Mouse (Mus musculus): ENCODE measurements around the gene Negr1. TPM values are rescaled to one million over a fixed set of nuclear protein-coding genes. Genes with fewer than 3 reads are reported as not detected.

Gene Negr1
- total RNA-seq (2022) = 100 to 1,000 TPM; 104 to 148 (median 114) TPM

DNA sequence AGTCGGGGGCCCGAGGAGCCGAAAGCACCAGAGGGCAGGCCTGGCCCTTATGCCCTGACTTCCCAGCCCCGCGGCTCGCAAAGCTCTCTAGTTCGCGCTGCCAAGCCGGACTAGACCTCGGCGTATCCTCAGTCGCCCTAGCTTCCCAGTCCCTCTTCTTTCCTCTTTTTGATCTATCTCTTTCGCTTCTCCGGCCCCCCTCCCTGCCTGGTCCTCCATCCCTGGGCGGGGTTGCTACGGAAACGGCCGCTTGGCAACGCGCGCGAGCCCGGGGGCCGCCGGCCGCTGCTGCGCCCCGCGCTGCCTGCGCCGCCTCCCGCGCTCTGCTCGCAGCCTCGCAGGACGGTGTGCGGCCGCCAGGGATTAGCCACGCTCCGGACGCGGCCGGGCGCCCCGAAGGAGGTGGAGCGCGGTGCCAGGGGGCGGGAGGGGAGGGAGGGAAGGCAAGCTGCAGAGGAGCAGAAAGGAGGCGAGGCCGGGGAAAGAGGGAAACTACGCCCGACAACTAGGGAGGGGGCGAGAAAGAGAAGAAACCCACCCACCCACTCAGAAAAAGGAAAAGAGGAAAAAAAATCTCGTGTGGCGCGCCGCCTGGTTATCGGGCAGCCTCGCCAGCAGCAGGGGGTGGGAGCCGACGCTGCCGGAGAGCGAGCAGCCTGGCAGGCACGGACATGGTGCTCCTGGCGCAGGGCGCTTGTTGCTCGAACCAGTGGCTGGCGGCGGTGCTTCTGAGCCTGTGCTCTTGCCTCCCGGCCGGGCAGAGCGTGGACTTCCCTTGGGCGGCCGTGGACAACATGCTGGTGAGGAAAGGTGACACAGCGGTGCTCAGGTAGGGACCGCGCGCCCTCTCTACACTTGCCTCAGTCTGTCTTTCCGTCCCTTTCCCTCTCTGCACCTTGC is at the start of gene Negr1:
Gene Negr1 (plus strand): TSS at position 271 of the 900 bp plus-strand sequence.
- peak; percentile 81 to 82 for DNase-seq (ENCODE audit: low spot score in 2 of 2)

DNA sequence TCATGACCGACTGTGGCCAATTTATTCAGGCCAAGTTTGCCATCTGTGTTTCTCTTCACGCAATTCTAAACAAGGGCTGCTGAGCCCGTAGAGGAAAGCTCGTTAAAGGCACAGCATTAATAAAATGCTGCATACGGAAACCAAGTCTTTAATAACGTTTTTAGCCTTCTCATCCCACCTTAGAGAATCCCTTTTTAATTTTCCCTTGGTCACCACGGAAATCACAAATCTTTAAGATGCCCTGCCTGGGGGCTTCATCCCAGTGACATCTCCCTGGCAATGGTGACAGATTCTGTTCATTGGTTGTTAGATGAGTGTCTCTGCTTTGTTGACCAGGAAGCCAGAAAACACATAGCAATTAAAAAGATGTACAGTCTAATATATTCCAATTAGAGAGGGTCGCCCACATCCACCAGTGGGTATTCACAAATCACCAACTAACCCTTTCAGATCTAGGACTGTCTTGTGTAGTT is 35.1 kb upstream of the Negr1 start:
- DNase-seq (ENCODE audit: low spot score in 2 of 2) = no peak

DNA sequence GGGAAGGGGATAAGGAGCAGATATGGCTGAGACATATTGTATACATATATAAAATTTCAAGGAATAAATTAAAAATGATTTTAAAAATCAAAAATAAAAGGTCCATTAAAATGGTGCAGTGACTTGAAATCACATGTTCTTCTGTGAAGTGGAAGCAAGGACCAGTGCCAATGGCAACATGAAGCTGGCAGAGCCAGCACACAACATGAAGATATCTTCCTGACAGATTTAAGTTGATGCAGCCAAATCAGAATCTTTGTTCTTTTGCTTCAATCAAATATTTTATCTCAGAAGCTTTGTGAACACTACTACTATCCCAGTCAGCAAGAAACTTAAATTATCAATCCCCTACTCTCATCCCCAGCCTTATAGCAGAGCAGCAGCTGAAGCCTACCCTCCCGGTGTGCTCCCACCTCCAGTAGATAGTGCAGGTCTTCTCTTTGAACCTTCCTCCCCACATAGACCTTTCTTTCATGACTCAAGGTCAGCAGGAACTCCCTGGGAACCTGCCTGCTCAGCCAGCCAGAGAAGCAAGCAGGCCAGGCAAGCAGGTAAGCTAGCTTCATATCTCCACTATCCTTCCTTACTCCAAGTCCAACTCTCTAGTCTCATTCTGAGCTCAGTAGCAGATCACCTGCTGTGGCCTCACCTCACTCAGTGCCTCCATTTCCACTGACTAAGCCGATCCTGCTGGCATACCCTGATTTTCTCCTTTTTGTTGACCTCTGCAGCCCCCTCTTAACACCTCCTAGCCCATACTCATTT is 34.2 kb upstream of the Negr1 start:
- no peak for DNase-seq (ENCODE audit: low spot score in 2 of 2)

DNA sequence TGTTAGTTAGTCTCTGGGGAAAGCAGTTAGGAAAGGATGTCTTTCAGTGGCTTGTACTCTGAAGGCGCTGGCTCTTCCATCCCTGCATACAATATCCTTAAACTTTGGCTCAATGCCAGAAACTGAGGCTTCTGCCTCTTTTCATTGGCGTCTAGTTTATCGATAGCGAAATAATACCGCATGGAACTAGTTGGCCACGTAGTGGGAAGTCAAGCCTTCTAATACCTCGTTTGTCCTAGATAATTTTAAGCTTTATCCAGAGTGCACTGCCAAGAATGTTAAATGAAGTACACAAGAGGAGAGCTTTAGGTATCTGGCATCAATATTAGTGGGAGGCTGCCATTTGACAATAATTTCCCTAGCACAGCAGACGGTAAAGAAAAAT is 2.2 kb upstream of the Negr1 start:
- peak; percentile 27 to 33 for DNase-seq (ENCODE audit: low spot score in 2 of 2)

DNA sequence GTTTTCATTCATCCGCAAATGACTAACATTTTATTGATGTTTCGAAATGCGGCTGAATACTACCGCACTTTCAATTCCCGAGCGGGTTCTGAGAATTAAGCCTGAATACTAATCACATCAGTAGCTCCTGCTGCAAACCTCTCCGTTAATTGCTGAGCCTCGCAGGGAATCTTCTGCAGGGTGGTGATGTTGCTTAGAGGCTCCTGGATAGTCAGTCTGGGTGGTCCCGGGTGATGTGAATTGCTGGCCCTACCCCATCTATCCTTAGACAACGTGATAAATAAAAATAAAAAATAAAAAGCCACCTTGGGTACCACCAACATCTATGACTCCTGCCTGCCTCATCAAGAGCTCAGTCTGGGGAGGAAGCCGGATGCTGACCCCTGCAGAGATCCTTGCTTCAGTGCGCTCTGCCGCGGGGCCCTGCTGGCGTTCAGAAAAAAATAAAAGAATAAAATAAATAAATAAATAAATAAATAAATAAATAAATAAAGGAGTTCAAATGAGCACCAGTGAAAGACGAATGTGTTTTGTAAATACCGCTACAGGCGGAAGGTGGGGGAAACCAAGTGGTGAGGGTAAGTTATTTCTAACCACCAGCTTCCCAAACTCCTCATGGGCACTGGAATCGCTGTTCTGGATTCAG is 1.6 kb upstream of the Negr1 start:
- peak; percentile 45 to 54 for DNase-seq (ENCODE audit: low spot score in 2 of 2)

DNA sequence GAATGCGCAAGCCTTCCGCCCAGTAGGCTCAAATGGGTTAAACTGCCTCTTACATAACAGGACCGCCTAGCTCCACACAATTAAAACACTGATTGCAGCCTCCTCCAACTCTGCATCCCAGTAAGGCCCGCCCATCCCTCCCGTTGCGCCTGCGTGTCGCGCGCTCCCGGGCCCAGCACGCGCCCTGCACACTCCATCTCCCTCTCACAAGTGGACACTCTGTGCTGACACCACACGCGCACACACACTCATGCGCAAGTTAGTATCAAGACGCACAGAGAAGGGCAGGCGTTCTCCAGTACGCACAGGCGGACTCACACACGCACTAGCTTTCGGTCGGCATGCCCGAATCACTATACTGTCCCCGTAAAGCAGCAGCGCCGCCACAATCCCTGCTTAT is 828 bp upstream of the Negr1 start:
- peak; percentile 91 for DNase-seq (ENCODE audit: low spot score in 2 of 2)

DNA sequence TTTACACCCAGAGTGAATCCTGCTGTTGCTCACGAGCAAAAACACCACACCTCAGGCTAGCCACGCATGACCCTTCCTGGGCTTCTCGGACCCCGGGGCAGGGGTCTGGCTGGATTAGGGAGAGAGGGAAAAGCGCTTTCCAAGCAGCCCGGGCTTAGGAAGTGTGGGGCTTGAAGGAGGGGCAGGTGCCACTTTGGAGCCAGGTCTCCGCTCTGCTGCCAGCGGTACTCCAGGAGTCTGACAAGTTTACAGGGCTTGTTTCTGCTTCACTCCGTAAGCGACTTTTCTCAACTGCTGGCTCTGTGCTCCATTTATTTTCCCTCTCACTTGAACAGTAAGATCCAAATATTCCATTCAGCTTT is 811 bp downstream of the Negr1 start:
- peak in 1 of 2 experiments; percentile 25 for DNase-seq (ENCODE audit: low spot score in 2 of 2)

DNA sequence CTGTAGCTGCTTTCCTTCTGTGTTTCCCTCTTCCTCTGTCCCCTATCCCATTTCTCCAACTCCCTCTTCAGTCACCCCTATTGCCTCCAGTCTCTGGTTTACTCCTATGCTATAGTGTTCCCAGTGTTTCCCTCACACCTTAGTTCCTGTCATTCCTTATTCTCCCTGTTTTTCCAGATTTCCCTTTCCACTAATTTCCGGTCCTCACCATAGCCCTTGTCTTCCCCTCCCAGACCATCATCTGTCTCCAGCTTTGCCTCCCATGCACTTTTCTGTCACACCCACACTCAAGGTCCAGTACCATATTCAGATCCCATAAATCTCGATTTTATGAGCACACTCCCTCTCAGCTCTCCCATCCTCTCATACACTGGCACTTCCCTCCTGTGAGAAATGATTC is 1.2 kb downstream of the Negr1 start:
- DNase-seq (ENCODE audit: low spot score in 2 of 2) = no peak

DNA sequence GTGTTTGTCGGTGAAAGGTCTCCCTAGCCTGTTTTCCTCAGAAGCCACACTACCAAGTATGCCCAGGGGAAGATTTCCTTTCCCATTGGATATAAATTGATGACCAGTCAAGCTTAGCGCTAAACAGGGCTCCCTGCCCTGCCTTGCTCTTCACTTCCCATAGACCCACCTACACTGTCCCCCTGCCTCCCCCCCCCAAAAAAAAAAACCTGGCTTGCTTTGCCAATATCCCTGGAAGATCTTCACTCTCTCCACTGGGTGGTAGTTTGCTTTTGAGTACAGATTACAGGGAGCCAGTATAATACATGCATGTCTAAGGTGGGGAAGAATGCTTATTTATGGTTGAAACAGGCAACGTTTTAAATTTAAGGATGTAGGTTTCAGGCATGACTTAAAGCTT is 1.8 kb downstream of the Negr1 start:
- no peak for DNase-seq (ENCODE audit: low spot score in 2 of 2)

DNA sequence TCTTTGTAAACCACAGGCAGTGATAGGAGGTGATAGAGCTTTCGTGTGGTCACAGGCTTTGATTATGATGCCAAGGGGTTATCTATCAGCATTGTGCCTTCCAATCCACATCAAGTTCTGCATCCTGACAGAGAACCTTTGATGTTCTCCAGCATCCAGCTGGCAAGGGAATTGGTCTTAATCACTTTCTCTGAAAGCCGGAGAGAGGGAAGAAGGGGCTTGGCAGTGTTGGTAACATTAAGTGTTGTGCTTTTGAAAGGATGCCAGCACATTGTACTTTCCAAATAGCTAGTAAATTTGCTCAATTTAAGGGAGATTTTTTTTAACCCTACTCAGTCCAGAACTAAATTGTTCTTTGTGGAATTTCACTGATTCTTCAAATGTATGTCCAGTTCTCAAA is 11.9 kb downstream of the Negr1 start:
- no peak for DNase-seq (ENCODE audit: low spot score in 2 of 2)

DNA sequence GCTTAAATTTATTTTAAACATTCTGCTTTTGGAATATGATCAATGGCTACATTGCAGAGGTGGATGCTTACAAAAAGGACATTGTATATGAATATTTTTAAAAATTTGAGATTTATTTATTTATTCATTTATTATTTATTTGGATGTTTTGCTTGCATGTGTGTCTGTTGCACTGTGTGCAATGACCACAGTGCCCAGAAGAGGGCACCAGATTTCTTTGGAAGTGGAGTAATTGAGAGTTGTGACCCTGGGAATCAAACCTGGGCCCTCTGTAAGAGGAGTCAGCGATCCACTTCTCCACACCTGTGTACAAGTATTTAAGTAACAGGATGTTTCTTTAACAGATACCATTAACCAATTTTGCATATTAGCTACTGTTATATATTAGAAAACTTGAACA is 14.7 kb downstream of the Negr1 start:
- no peak for DNase-seq (ENCODE audit: low spot score in 2 of 2)

DNA sequence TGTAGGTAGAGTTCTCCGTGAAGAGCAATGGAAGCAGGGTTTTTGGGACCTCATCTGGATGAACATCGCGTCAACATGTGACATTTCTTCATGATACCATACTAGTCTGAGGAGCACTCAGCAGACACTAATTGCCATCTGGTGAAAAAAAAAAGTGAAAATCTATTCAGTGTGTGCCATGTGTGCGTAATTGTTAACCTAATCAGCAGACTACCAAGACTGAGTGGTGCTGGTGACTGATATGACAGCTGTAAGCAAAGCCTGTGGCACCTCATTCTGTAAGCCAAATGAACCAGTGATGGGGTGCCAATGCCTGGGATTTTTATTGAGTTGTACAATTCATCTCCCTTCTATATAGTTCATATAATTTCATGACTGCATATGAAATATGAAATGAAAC is 29.0 kb downstream of the Negr1 start:
- no peak for DNase-seq (ENCODE audit: low spot score in 2 of 2)

DNA sequence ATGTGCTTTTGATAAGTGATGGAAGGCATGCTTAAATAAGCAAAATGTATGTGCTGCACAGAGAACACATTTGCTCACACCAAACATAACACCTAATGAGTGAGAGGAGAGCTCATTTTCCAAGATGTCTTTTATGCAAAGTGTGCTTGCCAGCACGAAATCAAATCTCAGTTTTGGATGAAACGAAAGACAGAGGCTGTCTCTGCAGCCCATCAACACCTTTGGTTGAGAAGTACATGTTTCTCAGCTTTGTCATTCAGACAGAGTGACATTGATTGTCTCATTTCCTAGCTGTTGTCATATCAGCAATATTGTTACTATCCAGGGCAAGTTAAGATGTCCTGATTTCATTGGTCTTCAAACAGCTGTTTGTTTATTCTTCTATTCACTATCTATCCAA is 29.5 kb downstream of the Negr1 start:
- no peak for DNase-seq (ENCODE audit: low spot score in 2 of 2)

DNA sequence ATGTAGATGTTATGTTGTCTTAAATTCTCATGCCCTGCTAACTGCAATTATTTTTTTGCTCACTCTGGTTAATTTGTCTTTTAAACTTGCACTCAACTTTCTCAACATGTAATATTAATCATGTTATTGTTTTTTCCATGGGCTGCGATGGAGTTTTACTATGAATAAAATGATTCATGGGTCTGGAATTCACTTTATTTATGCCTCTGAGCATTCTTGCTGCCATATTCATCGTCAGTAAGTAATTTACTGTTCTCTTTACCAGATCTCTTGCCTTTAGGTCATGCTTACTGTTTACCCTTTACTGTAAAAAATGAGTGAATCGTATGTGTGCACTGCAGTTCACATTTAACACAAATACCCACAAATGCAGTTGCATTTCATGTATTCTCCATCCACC is 45.3 kb downstream of the Negr1 start:
- DNase-seq (ENCODE audit: low spot score in 2 of 2) = no peak

DNA sequence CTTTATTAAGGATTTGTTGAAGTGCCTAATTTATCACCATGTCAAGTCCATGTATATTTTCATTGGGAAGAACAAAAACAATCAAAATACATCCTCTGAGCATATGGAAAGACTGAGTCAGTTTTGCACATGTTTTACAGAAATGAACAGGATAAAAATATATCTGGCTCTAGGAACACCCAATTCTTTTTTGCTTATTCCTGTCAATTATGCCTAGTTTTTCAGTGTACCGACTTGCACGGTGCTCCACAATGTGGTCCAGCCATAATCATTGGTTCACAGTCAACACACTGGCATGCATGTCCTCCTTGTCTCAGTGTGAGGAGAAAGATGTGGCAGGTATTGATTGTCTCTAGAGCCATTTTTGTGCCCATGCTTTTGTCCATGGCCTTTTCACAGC is 58.3 kb downstream of the Negr1 start:
- DNase-seq (ENCODE audit: low spot score in 2 of 2) = no peak

DNA sequence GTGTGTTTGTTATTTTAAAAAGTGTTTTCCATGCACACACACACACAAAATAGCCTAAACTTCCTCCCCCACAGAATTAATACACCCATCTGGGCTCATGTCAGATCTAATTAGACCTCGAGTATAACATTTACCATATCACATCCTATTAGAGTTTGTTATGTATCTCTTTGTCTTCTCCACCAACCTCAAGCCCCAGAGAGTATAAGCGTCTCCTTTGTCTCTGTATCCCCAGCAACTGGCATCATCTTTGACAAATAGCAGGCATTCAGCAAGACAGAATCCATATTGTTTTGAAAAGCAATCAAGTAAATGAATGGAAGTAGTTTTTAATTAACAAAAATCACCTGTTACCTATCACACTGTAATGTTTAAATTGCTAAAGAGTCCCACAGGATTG is 67.0 kb downstream of the Negr1 start:
- no peak for DNase-seq (ENCODE audit: low spot score in 2 of 2)

DNA sequence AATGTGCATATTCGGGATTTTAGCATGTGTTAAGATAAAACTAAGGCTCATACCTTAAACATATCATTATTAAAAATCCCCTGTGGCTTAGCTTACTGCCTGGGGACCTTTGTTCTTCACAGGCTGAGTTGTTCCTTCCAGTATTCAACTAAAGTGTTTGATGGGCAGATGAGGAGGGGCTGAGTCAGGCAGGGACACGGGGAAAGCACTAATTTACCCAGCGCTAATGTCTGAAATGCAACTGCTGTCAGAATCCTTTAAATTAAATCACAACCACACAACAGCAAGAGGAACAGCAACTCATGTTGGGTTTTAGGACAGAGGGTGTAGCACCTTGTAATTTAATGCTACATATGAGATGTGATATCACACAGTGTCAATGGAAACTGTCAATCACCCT is 71.3 kb downstream of the Negr1 start:
- no peak for DNase-seq (ENCODE audit: low spot score in 2 of 2)

DNA sequence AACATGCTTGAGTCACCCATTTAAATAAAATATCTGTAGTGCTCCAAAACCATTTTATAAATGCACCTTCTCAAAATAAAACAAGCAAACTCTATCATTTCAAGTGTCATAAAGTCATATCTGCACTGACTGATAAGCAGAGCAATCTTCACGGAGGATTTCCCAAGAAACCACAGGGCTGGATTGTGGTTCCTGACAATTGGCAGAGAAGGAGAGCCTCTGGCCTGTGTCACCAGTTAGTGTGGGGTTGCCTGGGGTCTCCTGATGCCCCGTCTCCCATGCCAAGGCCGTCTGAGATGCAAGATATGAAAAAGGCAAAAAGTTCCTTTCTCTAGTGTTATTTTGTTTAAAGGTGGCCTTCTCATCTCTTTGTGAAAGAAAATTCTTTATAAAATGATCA is 77.8 kb downstream of the Negr1 start:
- no peak for DNase-seq (ENCODE audit: low spot score in 2 of 2)

DNA sequence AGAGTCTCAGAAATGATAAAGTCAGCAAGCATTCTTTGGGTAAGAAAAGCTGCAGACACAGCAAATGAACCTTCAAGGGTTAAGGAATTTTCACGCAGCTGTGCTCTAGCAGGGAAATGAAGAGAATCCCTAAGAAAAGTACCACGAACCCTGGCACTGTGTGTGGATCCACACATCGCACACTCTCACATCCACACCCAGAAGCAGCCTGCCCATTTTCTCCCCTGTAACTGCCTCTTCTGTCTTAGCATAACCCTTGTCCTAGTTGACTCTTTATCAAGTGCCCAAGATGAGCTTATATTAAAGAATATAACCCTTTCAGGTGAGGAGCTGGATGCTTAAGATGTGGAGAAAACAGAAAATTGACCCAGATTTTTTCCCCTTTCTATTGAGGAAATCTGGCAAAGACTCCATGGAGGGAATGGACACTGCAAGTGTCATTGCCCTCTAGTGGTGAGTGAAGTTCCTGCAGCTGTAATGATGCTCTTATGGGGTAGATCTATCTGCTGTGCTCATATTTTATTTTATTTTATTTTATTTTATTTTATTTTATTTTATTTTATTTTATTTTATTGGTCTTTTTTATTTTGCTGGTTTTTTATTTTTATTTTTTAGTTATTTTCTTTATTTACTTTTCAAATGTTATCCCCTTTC is 82.2 kb downstream of the Negr1 start:
- DNase-seq (ENCODE audit: low spot score in 2 of 2) = peak in 1 of 2 experiments; percentile 43

DNA sequence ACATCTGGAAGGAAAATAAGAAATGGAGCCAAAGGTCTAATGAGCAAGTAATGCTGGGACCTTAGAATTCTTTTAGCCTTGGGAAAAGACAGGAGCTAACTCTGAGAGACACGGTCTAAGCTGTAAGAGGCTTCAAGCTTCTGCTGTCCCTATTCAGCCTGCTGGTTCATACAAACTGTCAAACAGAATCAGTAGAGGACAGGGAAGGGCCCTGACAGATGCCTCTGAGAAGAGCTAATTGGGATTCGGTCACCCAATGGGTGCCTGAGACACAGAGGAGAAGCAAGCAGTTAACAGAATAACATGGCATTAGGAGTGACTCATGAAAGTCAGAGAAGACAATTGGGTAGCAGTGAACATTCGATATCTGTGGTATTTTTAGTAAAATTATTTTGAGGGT is 86.8 kb downstream of the Negr1 start:
- no peak for DNase-seq (ENCODE audit: low spot score in 2 of 2)

DNA sequence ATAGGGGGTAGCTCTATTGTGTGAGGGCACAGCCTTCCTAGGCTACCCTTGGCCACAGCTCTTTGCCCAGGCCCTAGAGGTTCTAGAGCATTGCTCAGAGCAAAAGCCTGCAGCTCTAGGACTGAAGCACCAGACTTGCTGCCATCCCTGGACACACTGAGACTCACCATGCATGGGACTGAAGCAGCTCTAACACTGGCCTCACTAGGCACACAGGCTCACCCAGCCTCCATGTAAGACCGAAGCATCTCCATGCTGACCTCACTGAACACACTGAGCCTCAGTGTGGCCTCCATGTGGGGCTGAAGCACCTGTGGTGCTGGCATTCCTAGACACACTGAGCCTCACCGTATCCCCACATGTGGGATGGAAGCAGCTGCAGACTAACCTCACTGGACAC is 101.0 kb downstream of the Negr1 start:
- DNase-seq (ENCODE audit: low spot score in 2 of 2) = no peak

DNA sequence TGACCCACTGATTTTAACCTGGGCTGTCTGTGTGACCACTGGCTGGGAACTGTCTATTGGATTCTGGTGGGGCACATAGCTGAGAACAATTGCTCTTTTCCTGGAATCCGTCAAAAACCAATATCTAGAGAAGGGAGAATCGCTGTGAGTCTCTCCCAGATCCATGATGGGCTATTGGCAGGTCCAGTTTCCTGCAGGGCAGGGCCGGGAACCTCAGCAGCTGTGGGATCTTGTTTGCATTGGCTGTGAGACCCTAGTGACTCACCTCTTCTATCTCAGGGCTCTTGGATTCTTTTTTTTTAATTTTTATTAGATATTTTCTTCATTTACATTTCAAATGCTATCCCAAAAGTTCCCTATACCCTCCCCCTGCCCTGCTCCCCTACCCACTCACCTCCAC is 111.0 kb downstream of the Negr1 start:
- DNase-seq (ENCODE audit: low spot score in 2 of 2) = no peak
